Mouse (Mus musculus) lung, adult 2 months (tissue): Measurements from ENCODE around the gene Mapk12.

Source experiments
- CTCF ChIP-seq: fragments of 200-500 bp; IDR thresholded peaks from 2 replicates; pipeline ENCODE4 v1.5.1; 2011; ENCODE audit warnings: mild to moderate bottlenecking, low read length, control low read depth; ENCODE audit not compliant: insufficient read depth
- POLR2A ChIP-seq: fragments of 200-500 bp; IDR thresholded peaks from 2 replicates; pipeline ENCODE4 v1.6.1; 2011; ENCODE audit warnings: low read depth, mild to moderate bottlenecking, control low read depth, low read length, borderline replicate concordance; ENCODE audit errors: extremely low read depth

- TF ChIP-seq CTCF (no peak), POLR2A (no peak)
Measured at GRCm38 (mm10) chr15:89143134-89143533, 2.6 kb upstream of the Mapk12 start.
